Mouse (Mus musculus) gastrocnemius, postnatal 14 days (tissue): ENCODE data around the gene Galntl5. TPM values are rescaled to one million over a fixed set of nuclear protein-coding genes. Genes with fewer than 3 reads are reported as not detected.
"Not testable (repeated sequence)": the region's sequence is repeated elsewhere in the genome, so short reads cannot be mapped to it uniquely, and the experiment has no call there.

Source experiments
- DNase-seq: peaks from one replicate; pipeline ENCODE4 v3.0.0; 2021; ENCODE audit warnings: mixed read lengths
- intact Hi-C: fragments of 180-260 bp; cut with DNase I; formaldehyde crosslinking; loops from one replicate; pipeline ENCODE4 v1.15.1; 2025; ENCODE audit warnings: low total_unique reads
- total RNA-seq, 2 experiments: library from RNA; stranded (reverse); gene quantifications; 2 replicates each; pipeline ENCODE4 v1.2.3; 2021

The Galntl5 gene
- total RNA-seq, 2 experiments from 2014 or later, result not detected

DNA sequence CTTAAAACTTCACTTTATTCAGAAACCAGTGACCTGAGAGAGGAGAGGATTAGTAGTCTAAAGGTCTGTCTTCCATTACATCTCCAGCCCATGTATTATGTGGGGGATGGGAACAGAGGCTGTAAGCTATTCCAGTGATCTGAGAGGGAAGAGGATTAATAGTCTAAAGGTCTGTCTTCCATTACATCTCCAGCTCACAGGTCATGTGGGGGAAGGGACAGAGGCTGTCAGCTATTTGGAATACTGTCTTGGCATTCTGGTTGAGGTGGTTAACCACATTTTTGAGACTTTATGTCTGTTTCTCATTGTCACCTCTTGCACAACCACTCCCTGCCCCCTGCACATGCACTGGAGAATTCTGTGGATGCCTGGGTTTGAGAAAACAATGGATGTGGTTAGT, 6.5 kb downstream of the Galntl5 start:
- no peak for DNase-seq
- intact Hi-C loops, result no loop called here

DNA sequence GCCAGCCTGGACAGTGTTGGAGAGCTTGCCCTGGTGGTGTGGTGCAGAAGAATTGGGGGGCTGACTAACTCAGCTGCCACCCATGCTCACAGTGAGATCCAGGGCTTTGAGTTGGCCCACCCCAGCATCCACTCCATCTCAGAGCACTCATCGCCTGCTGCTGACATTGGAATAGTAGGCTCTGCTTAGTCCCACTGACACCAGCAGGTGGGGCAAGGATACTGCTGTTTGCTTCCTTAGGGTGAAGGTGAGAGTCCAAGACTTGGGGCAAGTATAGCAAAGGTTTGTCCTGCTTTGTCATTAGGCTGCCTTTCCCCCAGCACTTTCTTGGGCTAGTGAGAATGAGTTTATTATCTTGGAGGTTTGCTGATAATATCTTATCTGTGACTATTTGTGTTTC, 7.5 kb downstream of the Galntl5 start:
- DNase-seq, result no peak
- intact Hi-C loops, result no loop called here

DNA sequence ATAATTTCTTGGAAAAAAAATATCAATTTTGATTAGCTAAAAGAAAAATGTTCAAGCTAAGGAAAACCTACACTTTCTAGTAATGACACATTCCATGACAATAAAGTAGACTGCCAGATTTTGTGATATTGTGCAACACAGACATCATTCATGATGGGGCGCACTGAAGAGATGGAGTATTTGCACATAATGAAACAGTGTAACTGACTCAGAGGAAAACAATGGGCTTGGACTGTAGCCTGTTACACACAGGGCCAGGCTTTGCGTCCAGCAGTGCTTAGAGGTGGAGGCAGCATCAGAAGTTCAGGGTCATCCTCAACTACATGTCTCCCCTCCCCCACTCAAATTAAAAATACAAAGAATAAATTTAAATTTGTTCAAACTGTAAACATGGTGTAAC, 9.3 kb downstream of the Galntl5 start:
- DNase-seq, result no peak
- intact Hi-C loops, result no loop called here

DNA sequence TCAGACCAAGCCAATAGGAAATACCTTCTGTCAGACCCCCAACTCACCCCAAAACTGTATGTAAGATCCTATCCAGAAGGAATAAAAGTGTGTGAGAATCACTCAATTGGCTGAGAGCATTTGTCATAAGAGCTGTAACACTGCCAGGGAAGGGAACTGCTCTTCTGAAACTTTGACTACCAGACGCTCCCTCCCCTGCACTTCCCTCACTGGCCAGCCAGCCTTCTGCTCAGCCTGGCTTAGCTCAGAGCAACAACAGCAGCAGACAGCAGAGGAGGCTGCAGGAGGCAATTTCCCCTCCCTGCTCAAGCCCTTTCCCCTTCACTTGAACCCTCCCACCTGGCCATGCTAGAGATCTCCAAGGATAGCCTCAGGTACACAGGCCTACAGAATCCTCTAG, 30.6 kb downstream of the Galntl5 start:
- intact Hi-C loops, result no loop called here

DNA sequence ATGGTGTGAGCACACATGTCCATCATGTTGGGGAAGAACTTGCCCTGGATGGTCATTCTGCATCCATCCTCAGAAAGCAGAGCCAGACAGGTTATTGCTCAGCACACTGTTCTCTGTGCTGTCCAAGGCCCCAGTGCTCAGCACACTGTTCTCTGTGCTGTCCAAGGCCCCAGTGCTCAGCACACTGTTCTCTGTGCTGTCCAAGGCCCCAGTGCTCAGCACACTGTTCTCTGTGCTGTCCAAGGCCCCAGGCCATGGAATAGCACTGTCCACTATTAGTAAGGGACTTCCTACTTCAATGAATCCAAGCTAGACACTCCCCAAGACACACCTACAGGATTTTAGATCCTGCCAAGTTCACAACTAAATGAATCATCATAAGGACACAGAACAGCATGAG, 32.0 kb downstream of the Galntl5 start:
- DNase-seq, intact Hi-C loops: not testable (repeated sequence)

More for the DNA sequence above, 30.6 kb downstream of the Galntl5 start:
- DNase-seq, result no peak

DNA sequence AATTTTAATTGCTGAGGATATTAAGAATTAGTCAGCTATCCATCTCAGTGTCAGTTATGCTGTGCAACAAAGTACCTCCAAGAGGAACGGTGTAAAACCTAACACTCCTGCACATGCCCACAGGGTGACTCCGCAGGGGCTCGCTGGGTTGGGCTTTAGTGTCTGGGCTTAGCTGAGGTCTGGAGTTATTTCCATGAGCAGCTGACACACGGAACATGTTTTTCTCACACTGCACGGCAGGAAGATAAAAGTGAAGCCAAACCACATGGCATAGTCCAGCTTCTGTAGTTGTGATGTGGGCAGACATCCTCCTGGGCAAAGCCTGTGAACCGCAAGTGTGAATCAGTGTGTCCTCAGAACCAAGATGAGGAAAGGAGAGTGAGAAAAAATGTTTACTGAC, 33.7 kb downstream of the Galntl5 start:
- intact Hi-C loops, result no loop called here
- no peak for DNase-seq

DNA sequence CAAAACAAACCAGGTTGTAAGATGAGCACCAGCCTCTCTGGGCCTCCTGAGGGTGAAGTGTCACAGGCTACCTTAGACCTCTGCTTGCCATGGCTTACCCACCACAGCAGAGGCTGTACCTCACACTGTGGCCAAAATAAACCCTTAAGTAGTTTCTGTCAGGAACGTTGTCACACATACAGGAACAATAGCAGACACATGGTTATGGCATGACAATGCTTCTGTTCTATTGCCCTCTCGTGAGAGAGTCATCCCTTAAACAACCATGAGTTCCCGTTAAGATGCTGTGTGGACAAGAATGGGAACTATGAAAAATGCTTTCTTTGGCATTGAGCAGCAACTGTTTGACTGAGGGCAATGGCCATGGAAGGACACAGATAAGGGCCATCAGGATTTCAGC, 40.3 kb downstream of the Galntl5 start, which contains the start of gene Galnt11:
TSS of gene Galnt11 (plus strand) at position 301 of the 400 bp plus-strand sequence.
- no peak for DNase-seq
- intact Hi-C loops, result no loop called here

DNA sequence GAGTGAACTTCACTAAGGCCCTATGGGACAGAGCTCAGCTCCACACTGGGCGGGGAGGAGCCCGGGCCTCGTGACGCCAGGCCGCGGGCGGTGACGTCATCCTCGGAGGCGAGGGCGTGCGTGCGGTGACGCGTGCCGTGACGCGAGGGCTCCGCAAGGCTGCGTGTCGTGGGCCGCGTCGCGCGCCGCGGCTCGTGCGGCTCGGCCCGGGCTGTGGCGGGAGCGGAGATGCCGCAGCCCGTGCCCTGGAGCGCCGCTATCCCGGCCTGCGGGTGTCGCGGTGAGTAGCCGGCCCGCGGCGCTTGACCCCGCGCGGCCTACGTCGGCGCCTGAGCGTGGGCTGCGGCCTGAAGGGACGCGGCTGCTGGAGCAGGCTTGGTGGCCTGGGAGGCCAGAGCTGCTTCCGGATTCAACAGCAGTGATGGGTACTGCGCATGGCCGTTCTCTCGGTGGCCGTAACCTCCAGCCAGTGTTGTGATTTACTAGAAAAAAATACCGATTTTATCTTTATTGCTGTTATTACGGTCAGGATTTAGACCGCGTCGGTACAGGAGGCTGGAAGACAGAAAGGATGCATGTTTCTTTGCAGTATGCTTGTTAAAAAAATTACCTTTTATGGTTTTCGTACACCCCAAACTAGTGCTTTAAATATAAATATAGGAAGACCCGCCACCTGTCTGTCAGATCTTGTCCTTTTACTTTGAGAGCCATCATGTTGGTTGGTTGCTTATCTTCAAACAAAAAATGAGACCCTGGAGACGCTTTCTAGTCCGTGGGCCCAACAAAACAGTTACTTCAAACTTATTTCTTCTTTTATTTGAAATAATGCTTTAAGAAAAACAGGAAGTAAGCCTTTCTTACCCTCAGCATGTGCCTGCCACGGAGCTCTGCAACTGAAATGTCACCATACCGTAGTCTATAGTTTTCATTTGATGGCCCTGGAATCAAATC, 41.8 kb downstream of the Galntl5 start, which contains the start of gene E130116L18Rik:
TSS of gene E130116L18Rik (minus strand) at position 402 of the 951 bp plus-strand sequence.
- DNase-seq, result peak; percentile 86
- intact Hi-C loops, result no loop called here

DNA sequence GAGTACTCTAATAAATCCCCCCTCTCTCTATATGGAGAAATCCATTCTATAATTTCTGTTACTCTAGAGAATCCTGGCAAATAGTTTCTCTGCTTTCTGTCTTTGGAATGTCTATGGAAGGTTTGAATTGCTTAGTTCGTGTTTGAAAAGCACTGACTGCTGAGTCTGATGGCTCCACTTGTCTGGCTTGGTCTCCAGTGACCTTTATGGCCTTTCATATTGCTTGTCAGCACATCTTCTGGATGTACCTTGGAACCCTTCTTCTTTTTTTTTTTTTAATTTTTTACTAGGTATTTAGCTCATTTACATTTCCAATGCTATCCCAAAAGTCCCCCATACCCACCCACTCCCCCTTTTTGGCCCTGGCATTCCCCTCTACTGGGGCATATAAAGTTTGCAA, 43.1 kb downstream of the Galntl5 start:
- DNase-seq, intact Hi-C loops: not testable (repeated sequence)

DNA sequence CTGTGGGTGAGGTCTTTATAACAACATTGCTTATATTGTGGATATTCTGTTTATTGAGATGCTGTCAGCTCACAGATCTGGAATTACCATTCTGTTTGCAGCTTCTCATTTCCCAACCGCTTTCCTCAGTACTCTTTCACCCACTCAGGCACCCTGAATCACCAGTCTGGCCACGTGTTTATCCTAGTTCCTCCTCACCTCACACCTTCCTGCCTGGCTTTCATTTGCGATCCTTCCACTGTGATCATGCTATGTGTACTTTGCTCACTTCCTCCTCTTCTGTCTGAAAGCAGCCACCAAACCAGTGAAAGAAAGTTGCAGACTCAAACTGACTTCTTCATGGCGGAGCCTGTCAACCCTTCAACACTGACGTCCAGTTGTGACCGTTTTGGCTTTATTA, 61.8 kb downstream of the Galntl5 start:
- DNase-seq, result no peak
- intact Hi-C loops, result no loop called here

DNA sequence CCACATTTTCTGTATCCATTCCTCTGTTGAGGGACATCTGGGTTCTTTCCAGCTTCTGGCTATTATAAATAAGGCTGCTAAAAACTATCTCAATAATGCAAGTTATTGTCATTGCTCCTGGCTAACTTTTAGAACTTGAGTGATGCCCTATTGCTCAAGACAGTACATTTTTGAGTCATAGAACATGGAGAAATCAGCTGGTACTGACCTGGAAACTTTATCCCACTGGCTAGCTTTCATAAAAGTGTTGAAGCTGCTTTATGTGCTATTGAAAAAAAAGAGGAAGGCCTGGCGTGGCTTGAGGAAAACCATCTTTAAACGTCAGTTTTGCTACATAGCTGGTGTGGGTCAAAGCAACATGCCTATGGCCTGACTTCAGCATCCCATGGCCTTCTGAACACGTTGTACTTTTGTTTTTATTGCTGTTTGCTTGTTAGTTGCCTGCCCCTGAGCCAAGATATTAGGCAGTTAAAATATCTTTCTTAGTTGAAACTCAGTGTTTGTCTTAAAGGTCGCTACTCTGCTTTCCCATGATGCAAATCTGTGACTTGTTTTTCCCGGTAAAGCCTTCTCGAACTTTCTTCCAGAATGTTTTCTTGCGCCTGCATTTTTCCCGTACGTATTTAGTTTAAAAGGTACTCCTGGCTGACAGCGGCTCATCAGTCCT, 64.7 kb downstream of the Galntl5 start:
- no peak for DNase-seq
- intact Hi-C loops, result no loop called here

DNA sequence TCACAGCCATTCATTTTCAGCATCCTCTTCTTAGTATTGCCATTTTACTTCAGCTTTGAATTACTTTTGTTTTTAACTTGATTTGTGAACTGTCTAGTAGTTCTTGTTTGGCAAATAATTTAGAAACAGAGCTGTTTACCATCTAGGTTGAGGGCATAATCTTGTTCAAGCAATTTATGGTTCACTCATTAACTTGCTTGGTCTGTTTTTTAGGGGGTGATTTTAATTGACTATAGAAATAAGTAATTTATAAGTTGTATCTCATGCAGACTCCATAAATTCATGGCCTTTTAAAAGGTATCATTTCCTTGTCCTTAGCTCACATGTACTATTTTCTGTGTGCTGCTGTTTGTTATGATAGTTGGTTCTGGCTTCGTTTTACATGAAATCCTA, 65.2 kb downstream of the Galntl5 start:
- intact Hi-C loops, result no loop called here
- DNase-seq, result no peak

DNA sequence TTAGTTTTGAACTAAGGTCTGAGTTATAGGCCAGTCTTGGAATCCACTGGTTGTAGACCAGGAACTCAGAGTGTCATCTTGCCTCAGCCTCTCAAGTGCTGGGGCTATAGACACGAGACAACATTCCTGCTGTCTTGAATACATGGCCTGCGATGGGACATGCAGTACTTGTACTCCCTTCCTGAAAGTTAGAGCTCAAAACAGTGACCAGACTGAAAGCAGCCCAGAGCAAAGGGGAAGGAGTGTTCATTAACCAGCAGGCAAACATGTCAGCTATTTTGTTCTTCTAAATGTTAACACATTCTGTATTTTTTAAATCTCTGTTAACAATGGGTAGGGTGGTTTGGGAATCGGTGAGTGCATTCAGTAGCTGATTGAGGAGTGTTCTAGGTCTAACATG, 65.8 kb downstream of the Galntl5 start:
- DNase-seq, result no peak
- intact Hi-C loops, result no loop called here

DNA sequence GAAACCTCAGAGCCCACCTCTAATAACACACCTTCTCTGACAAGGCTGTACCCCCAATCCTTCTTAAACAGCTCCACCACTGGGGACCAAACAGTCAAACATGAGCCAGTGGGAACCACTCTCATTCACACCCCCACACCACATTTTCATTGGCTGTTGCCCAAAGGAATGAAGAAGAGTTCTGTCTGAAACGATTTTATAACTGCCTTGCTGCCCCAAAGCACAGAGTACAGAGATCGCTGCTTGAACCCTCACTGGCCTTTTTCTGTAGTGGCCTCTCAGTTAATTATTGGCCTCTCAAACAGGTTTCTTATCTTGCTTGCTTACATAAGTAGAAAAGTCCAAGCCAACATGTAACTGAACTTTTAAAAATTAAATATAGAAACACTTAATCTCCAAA, 71.2 kb downstream of the Galntl5 start:
- intact Hi-C loops, result no loop called here
- no peak for DNase-seq

DNA sequence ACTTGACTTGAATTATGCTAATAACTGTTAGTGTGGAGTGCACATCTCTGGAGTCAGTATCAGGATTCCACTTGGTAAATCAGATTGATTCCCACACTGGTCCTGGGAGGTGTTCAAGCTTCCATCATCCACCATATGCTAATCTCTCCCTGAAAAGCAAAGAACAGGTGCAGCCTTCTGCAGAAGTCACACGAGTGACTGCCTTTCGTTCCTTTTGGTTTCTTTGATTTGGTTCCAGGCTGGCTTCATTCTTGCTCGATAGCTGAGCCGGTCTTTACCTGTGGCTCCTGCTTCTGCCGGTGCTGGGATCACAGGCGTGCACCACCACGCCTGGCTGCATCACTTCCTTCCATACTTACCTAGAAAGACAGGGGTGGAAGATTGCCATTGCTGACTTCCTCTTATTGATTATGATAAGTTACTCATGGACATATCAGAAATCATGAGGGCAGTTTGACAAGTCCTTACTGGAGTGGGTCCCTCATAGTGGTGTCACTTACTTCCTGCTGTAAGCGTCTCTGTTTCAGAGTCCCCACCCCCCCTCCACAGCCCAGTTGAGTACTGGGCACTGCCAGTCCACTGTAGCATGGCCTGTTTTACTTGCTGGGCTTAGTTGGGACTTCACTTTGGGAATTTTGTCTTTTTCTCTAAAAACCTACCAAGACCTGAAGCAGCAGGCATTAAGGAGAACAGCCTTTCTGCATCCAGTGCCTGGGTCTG, 71.7 kb downstream of the Galntl5 start:
- intact Hi-C loops, result no loop called here
- DNase-seq, result no peak

DNA sequence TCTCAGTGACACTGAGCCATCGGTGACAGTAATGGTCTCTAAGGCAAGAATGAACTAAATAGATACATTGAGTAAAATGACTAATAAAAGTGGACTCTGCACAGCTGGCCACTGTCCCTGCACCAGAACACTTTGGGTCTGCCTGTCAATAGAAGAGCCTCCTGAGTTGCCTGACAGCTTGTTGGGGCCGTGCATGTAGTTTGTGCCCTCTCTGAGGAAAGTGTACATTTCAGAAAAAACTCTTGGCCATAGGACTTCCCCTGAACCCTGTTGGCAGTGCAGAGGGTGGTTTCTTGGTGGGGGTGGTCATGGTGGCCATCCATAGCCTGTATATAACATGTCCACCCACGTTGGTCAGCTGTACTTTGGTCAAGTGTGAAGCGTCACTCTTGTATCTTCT, 73.2 kb downstream of the Galntl5 start:
- intact Hi-C loops, result no loop called here
- DNase-seq, result no peak

DNA sequence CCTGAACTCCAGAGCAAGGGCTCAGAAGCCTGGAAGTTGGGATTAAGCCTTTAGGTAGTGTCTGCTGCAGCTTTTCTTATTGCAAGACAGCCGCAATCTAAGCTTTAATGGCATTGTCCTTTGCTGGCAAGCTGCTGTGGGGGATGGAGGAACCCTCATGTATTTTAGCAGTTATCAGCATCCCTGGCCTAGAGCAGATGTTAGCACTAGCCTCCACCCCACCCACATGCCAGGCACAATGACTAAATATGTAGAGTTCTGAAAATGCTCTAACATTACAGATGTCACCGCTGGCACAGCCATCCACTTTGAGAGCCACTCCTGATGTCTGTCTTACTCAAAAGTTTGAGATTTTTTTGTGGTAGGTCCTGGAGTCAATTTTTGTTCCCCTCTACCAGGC, 75.4 kb downstream of the Galntl5 start:
- DNase-seq, result no peak
- intact Hi-C loops, result no loop called here

DNA sequence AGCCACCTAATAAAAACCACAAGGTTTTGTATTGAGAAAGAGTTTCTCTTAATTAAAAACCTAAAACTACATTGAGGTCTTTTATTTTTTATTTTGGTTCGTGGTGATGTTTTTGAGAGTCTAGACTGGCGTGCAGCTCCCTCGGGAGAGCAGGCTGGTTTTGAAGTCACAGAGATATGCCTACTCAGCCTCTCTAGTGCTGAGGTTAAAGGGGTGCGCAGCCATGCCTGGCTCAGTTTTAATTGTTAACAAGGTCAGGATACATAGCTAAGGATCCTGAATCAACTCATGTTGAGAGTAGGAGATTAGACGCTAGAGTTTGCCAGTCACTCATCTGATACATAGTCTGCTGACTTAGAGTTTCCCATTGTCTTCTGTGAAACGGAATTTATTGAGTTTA, 80.2 kb downstream of the Galntl5 start:
- intact Hi-C loops, result no loop called here

DNA sequence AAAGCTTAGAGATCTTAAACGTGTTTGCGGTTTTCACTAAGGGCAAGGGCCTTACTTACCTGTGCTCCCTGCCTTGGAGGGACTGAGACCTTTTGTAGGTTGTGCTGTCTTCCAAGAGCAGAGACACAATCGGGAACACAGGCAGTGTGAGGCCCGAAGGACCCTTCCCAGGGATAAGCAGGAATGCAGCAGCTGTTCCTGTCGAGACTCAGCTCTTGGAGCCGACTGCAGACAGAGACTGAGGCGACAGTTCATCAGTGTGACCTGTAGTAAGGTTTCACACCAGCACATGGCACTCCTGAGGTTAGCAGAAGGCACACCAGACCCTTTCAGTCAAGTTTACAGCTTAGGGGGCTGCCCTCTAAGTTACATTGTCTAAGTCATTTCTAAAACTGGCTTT, 81.0 kb downstream of the Galntl5 start:
- DNase-seq, result no peak
- intact Hi-C loops, result no loop called here

More for the DNA sequence above, 80.2 kb downstream of the Galntl5 start:
- no peak for DNase-seq

DNA sequence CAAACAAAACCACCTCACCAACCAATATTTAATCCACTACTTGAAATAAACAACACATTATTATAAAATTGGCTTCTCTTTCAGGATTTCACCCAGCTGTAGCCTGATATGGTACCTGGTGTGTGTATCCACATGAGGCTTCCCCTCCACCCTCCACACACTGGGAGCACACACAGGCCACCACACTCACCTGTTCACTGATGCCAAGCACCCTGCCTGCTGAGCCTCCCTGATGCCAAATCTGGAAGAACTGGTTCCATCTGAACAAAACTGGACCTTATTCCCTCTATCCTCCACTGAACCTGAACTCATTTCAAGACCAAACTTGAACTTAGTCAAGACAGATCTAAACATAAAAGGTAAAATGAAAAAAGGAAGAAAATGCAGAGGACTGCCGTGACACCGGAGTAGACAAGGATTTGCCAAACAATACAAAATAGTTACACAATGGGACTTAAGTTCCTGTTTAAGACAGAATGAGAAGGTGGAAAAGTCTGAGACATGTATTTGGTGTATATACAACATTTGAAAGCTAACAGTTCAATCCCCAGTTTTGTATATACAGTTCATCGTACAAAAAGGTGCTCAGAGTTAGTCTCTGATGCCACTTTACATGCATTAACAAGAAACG, 87.1 kb downstream of the Galntl5 start:
- intact Hi-C loops, result no loop called here
- no peak for DNase-seq
